Mouse (Mus musculus) c-Kit-positive CD71-negative TER-119-negative erythroid progenitor cells, embryonic 14.5 days (primary cell): ENCODE results near the gene Itgb7.
"Not testable (repeated sequence)": the region's sequence is repeated elsewhere in the genome, so short reads cannot be mapped to it uniquely, and the experiment has no call there.

ENCODE experiments used
- DNase-seq: peaks from one replicate; pipeline ENCODE4 v3.0.0-alpha.2; 2013; ENCODE audit warnings: low read depth

The Itgb7 gene

GRCm38 (mm10) chr15:102225619-102226018 is 6.1 kb downstream of the Itgb7 start:
- not testable (repeated sequence) for DNase-seq

GRCm38 (mm10) chr15:102224992-102225617 is 6.6 kb downstream of the Itgb7 start:
- DNase-seq: no peak

- no peak for DNase-seq
Measured at GRCm38 (mm10) chr15:102224186-102224991, 7.4 kb downstream of the Itgb7 start.

GRCm38 (mm10) chr15:102222386-102222785 is 9.4 kb downstream of the Itgb7 start:
- DNase-seq: no peak

GRCm38 (mm10) chr15:102217325-102217724 is 14.4 kb downstream of the Itgb7 start:
- no peak for DNase-seq

- DNase-seq: no peak
Measured at GRCm38 (mm10) chr15:102216459-102217228, 15.1 kb downstream of the Itgb7 start.

GRCm38 (mm10) chr15:102215624-102216023 is 16.1 kb downstream of the Itgb7 start:
- no peak for DNase-seq

GRCm38 (mm10) chr15:102214132-102214531 is 17.6 kb downstream of the Itgb7 start:
- DNase-seq: no peak

- DNase-seq: no peak
Measured at GRCm38 (mm10) chr15:102211895-102212294, 19.8 kb downstream of the Itgb7 start.

GRCm38 (mm10) chr15:102210816-102211215 is 20.9 kb downstream of the Itgb7 start:
- no peak for DNase-seq

GRCm38 (mm10) chr15:102209114-102209513 is 22.6 kb downstream of the Itgb7 start:
- no peak for DNase-seq

- no peak for DNase-seq
Measured at GRCm38 (mm10) chr15:102208092-102208561, 23.6 kb downstream of the Itgb7 start.

GRCm38 (mm10) chr15:102207351-102207750 is 24.4 kb downstream of the Itgb7 start:
- no peak for DNase-seq

GRCm38 (mm10) chr15:102205779-102206178 is 26.0 kb downstream of the Itgb7 start:
- DNase-seq: no peak

- DNase-seq: no peak
Measured at GRCm38 (mm10) chr15:102204674-102205505, 26.9 kb downstream of the Itgb7 start, which contains the start of gene Csad. Gene Csad (minus strand): TSS chr15:102204724.

GRCm38 (mm10) chr15:102203835-102204381 is 27.8 kb downstream of the Itgb7 start:
- no peak for DNase-seq

GRCm38 (mm10) chr15:102202971-102203834 is 28.5 kb downstream of the Itgb7 start, which contains the start of gene Zfp740:
Gene Zfp740 (plus strand): TSS chr15:102203249.
- DNase-seq: peak; percentile 86

GRCm38 (mm10) chr15:102198841-102199240 is 32.9 kb downstream of the Itgb7 start:
- DNase-seq: no peak

GRCm38 (mm10) chr15:102195373-102195772 is 36.4 kb downstream of the Itgb7 start:
- no peak for DNase-seq

GRCm38 (mm10) chr15:102194439-102194838 is 37.3 kb downstream of the Itgb7 start:
- DNase-seq: no peak
